Mouse (Mus musculus): ENCODE measurements around the gene Cbwd1. TPM values are rescaled to one million over a fixed set of nuclear protein-coding genes. Genes with fewer than 3 reads are reported as not detected.

Cbwd1 gene
- polyA plus RNA-seq, 1 experiment from 2014 or later = 12.7 TPM

- no peak overlapping the region for H3K27ac ChIP-seq
- ATAC-seq (ENCODE audit: low FRiP score) (no peak), DNase-seq (ENCODE audit: low spot score) (no peak)
- WGBS = 75% methylated on average over 12 of the region's 12 CpGs
- H3K4me1 ChIP-seq (replicated peaks; ENCODE audit: control insufficient read depth, insufficient read depth, low read length) = no peaks in the 10 kb centered on the region; the same call in 1 of the 2 replicates
- H3K9ac ChIP-seq = no peak overlapping the region
- H3K9me3 ChIP-seq (ENCODE audit: control insufficient read depth, low read length) = no peaks in the 10 kb centered on the region
- peaks cover 54% of the 10 kb centered on the region for H3K27me3 ChIP-seq (ENCODE audit: control insufficient read depth, insufficient read depth, low read length)
- H3K4me3 ChIP-seq (replicated peaks; ENCODE audit: low read length) = no peak overlapping the region
- H3K4me2 ChIP-seq (replicated peaks) = no peak overlapping the region
- no peaks in the 10 kb centered on the region for H3K36me3 ChIP-seq (replicated peaks; ENCODE audit: control insufficient read depth, insufficient read depth)
Measured at GRCm38 (mm10) chr19:24996815-24997704, 35.6 kb upstream of the Cbwd1 start.

DNA sequence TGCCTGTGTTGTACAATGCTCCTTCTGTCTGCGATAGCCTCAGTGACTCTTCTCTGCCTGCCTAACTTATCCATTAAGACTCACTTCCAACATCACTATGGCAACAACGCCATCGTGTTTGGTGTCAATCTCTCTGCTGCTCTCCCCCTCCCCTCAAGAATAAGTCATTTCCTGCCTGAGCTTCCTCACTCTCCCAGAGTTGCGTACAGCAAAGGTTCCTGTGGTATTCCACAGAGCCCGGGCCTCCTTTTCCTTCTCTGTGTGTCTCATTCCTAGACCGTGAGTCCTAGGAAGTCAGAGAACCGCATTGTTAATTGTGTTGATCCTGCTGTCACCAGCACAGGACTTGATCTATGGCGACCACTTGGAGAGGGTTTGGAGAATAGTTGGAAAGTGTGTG, 33.5 kb upstream of the Cbwd1 start:
- 52% methylated on average over 8 of the region's 8 CpGs for WGBS

GRCm38 (mm10) chr19:24993526-24993925, 32.1 kb upstream of the Cbwd1 start:
- no peak for DNase-seq (ENCODE audit: low spot score)
- no peaks in the 10 kb centered on the region for H3K4me1 ChIP-seq (replicated peaks; ENCODE audit: control insufficient read depth, insufficient read depth, low read length)
- ATAC-seq (ENCODE audit: low FRiP score) = no peak

More for the DNA sequence above, 33.5 kb upstream of the Cbwd1 start:
- Histone ChIP-seq H3K9me3 (ENCODE audit: control insufficient read depth, low read length) (no peaks in the 10 kb centered on the region), H3K27ac (no peak overlapping the region), H3K4me1 (replicated peaks; ENCODE audit: control insufficient read depth, insufficient read depth, low read length) (no peaks in the 10 kb centered on the region; the same call in 1 of the 2 replicates), H3K9ac (no peak overlapping the region), H3K36me3 (replicated peaks; ENCODE audit: control insufficient read depth, insufficient read depth) (no peaks in the 10 kb centered on the region), H3K4me3 (replicated peaks; ENCODE audit: low read length) (no peak overlapping the region), H3K27me3 (ENCODE audit: control insufficient read depth, insufficient read depth, low read length) (peaks cover 32% of the 10 kb centered on the region), H3K4me2 (replicated peaks) (no peak overlapping the region)
- ATAC-seq (ENCODE audit: low FRiP score) = no peak
- DNase-seq (ENCODE audit: low spot score) = no peak

DNA sequence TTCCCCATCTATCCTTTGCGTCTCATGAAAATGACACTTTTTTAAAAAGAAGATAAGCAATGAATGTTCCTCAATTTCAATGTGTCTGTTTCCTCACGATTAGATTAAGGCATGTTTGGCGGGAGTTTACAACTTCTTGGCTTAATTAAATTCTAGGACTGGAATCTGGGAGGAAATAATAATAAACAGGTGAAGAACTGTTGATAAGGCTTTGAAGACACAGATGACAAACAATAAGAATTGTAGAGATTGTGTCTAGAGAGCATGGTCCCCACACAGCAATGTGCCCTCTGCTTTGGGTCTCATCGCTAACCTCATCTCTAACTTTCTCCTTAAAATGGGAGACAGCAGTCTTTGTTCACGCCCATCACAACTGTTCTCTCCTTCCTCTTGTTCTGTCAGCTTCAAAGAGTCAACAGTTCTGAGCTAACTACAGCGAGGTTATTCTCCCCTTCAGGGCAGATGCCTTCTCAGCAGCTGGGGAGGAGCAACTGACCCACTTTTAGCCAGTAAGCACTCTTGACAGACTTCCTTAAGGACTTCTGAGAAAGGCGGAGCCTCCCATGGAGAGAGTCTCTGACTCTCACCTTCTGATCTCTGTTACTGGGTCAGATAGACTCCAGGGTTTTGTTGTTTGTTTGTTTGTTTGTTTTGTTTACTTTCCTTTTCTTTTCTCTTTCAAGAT, 28.9 kb upstream of the Cbwd1 start:
- H3K9me3 ChIP-seq (ENCODE audit: control insufficient read depth, low read length) = no peaks in the 10 kb centered on the region
- no peaks in the 10 kb centered on the region for H3K4me1 ChIP-seq (replicated peaks; ENCODE audit: control insufficient read depth, insufficient read depth, low read length)
- no peak for ATAC-seq (ENCODE audit: low FRiP score)
- 79% methylated on average over 7 of the region's 7 CpGs for WGBS
- H3K27ac ChIP-seq = no peak overlapping the region
- H3K4me2 ChIP-seq (replicated peaks) = no peak overlapping the region
- H3K4me3 ChIP-seq (replicated peaks; ENCODE audit: low read length) = no peak overlapping the region
- H3K9ac ChIP-seq = no peak overlapping the region
- no peaks in the 10 kb centered on the region for H3K27me3 ChIP-seq (ENCODE audit: control insufficient read depth, insufficient read depth, low read length)
- no peaks in the 10 kb centered on the region for H3K36me3 ChIP-seq (replicated peaks; ENCODE audit: control insufficient read depth, insufficient read depth)
- no peak for DNase-seq (ENCODE audit: low spot score)

More at GRCm38 (mm10) chr19:24993526-24993925, 32.1 kb upstream of the Cbwd1 start:
- 71% methylated on average over 6 of the region's 6 CpGs for WGBS
- no peaks in the 10 kb centered on the region for H3K36me3 ChIP-seq (replicated peaks; ENCODE audit: control insufficient read depth, insufficient read depth)
- H3K27ac ChIP-seq = no peak overlapping the region
- no peaks in the 10 kb centered on the region for H3K9me3 ChIP-seq (ENCODE audit: control insufficient read depth, low read length)
- no peak overlapping the region for H3K4me3 ChIP-seq (replicated peaks; ENCODE audit: low read length)
- no peak overlapping the region for H3K9ac ChIP-seq
- peaks cover 18% of the 10 kb centered on the region for H3K27me3 ChIP-seq (ENCODE audit: control insufficient read depth, insufficient read depth, low read length)
- H3K4me2 ChIP-seq (replicated peaks) = no peak overlapping the region

DNA sequence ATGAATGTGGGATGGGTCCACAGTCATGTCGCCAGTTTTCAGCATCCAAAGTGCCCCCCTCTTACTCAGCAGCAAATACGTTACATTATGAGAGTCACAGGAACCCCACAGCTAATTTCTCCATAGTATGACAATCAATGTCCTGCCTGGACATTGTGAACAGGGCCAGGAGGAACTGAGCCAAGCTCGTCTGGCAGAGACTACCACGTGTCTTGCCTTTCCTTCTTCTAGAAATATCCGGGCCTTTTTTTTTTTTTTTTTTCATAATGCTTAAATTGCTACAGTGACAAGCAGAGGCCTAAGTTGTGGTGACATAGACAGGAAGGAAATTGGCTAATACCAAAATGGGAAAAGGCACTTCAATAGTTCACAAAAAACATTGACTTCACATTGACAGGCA, 27.4 kb upstream of the Cbwd1 start:
- H3K4me1 ChIP-seq (replicated peaks; ENCODE audit: control insufficient read depth, insufficient read depth, low read length) = no peaks in the 10 kb centered on the region
- DNase-seq (ENCODE audit: low spot score) (no peak), ATAC-seq (ENCODE audit: low FRiP score) (no peak)
- no peaks in the 10 kb centered on the region for H3K36me3 ChIP-seq (replicated peaks; ENCODE audit: control insufficient read depth, insufficient read depth)
- H3K9me3 ChIP-seq (ENCODE audit: control insufficient read depth, low read length) = no peaks in the 10 kb centered on the region
- WGBS = 69% methylated on average over 5 of the region's 5 CpGs
- no peak overlapping the region for H3K4me2 ChIP-seq (replicated peaks)
- no peaks in the 10 kb centered on the region for H3K27me3 ChIP-seq (ENCODE audit: control insufficient read depth, insufficient read depth, low read length)
- no peak overlapping the region for H3K4me3 ChIP-seq (replicated peaks; ENCODE audit: low read length)
- no peak overlapping the region for H3K9ac ChIP-seq
- H3K27ac ChIP-seq = no peak overlapping the region

DNA sequence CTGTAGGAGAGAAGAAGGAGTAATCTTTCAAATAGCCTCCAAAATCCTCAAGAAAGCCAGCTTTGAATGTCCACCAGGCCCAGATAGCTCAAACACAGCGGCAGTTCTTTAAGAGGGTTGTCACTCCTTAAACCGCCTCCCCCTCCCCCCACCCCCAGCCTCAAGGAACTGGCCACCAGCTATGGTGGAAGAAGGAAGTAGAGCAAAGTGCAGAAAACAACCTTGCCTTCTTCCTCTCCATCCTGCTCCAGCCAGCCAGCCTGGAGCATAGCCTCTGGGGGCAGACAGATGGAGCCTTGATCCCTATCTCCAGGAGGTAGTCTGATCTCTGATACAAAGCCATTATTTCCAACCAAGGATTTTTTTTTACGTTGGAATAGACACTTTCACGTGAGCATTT, 25.9 kb upstream of the Cbwd1 start:
- Histone ChIP-seq H3K4me3 (replicated peaks; ENCODE audit: low read length) (no peak overlapping the region), H3K4me2 (replicated peaks) (no peak overlapping the region), H3K27me3 (ENCODE audit: control insufficient read depth, insufficient read depth, low read length) (no peaks in the 10 kb centered on the region), H3K36me3 (replicated peaks; ENCODE audit: control insufficient read depth, insufficient read depth) (no peaks in the 10 kb centered on the region), H3K4me1 (replicated peaks; ENCODE audit: control insufficient read depth, insufficient read depth, low read length) (no peaks in the 10 kb centered on the region), H3K27ac (no peak overlapping the region), H3K9me3 (ENCODE audit: control insufficient read depth, low read length) (no peaks in the 10 kb centered on the region), H3K9ac (no peak overlapping the region)
- no peak for DNase-seq (ENCODE audit: low spot score)
- WGBS = 76% methylated on average over 4 of the region's 4 CpGs
- ATAC-seq (ENCODE audit: low FRiP score) = no peak

GRCm38 (mm10) chr19:24985045-24985444, 23.6 kb upstream of the Cbwd1 start:
- DNase-seq (ENCODE audit: low spot score) (no peak), ATAC-seq (ENCODE audit: low FRiP score) (no peak)
- H3K9ac ChIP-seq = no peak overlapping the region
- no peak overlapping the region for H3K4me3 ChIP-seq (replicated peaks; ENCODE audit: low read length)
- WGBS = 94% methylated on average over 2 of the region's 2 CpGs
- H3K4me1 ChIP-seq (replicated peaks; ENCODE audit: control insufficient read depth, insufficient read depth, low read length) = no peaks in the 10 kb centered on the region
- H3K9me3 ChIP-seq (ENCODE audit: control insufficient read depth, low read length) = no peaks in the 10 kb centered on the region
- H3K27ac ChIP-seq = no peak overlapping the region
- no peak overlapping the region for H3K4me2 ChIP-seq (replicated peaks)
- no peaks in the 10 kb centered on the region for H3K27me3 ChIP-seq (ENCODE audit: control insufficient read depth, insufficient read depth, low read length)
- H3K36me3 ChIP-seq (replicated peaks; ENCODE audit: control insufficient read depth, insufficient read depth) = no peaks in the 10 kb centered on the region

- Histone ChIP-seq H3K27ac (no peak overlapping the region), H3K4me1 (replicated peaks; ENCODE audit: control insufficient read depth, insufficient read depth, low read length) (no peaks in the 10 kb centered on the region), H3K9me3 (ENCODE audit: control insufficient read depth, low read length) (no peaks in the 10 kb centered on the region), H3K36me3 (replicated peaks; ENCODE audit: control insufficient read depth, insufficient read depth) (no peaks in the 10 kb centered on the region), H3K9ac (no peak overlapping the region), H3K27me3 (ENCODE audit: control insufficient read depth, insufficient read depth, low read length) (no peaks in the 10 kb centered on the region), H3K4me2 (replicated peaks) (no peak overlapping the region), H3K4me3 (replicated peaks; ENCODE audit: low read length) (no peak overlapping the region)
- no peak for ATAC-seq (ENCODE audit: low FRiP score)
- DNase-seq (ENCODE audit: low spot score) = no peak
- 74% methylated on average over 7 of the region's 7 CpGs for WGBS
Measured at GRCm38 (mm10) chr19:24983857-24984498, 22.6 kb upstream of the Cbwd1 start.

DNA sequence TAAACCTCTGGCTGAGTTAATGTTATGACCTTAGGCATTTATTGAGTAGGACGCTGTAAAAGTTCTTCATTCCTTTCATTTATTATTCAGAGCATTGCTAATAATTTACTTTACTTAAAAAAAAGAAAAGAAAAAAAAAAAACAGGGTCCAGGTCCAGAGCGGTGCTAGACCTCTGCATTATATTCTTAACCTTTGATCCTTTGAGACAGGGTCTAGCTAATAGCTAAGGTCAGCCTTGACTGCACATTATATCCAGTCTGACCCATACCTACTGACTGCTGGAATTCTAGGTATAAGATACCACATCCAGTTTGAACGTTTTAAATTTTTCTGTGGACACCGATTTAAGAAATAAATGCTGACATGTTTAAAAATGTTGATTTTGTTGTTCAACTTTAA, 21.6 kb upstream of the Cbwd1 start:
- ATAC-seq (ENCODE audit: low FRiP score) (no peak), DNase-seq (ENCODE audit: low spot score) (no peak)
- WGBS = 86% methylated on average over 4 of the region's 4 CpGs
- no peaks in the 10 kb centered on the region for H3K9me3 ChIP-seq (ENCODE audit: control insufficient read depth, low read length)
- H3K4me3 ChIP-seq (replicated peaks; ENCODE audit: low read length) = no peak overlapping the region
- no peak overlapping the region for H3K4me2 ChIP-seq (replicated peaks)
- no peak overlapping the region for H3K27ac ChIP-seq
- H3K9ac ChIP-seq = no peak overlapping the region
- H3K36me3 ChIP-seq (replicated peaks; ENCODE audit: control insufficient read depth, insufficient read depth) = no peaks in the 10 kb centered on the region
- H3K27me3 ChIP-seq (ENCODE audit: control insufficient read depth, insufficient read depth, low read length) = no peaks in the 10 kb centered on the region
- no peaks in the 10 kb centered on the region for H3K4me1 ChIP-seq (replicated peaks; ENCODE audit: control insufficient read depth, insufficient read depth, low read length)
